In the genomic region with DNA sequence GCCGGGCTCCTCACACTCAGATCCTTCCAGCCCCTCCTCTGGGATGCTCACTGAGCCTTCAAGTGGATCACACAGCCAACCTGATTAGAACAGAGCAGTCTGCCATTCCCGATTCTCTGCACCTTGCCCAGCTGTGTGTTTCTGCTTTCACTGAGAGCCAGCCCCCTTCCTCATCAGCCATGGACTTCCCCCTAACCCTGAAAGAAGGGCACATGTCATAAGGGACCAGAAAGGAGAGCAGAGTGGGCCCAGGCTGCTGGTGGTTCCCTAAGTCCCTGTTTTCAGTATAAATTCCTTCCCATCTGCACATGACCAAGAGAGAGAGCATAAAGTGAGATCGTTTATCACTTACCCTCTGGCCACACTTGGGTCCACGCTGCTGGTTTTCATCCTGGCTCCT, we compare ENCODE assay signal across 25 mouse cellular contexts. TPM values are rescaled to one million over a fixed set of nuclear protein-coding genes. Genes with fewer than 3 reads are reported as not detected.
"Had no signal": no experiment of that assay in that cellular context is flagged by ENCODE, and none has a peak within 500 bp of the region (broad histone marks: within the 10 kb centered on the region; RNA-seq: fewer than 3 reads in every experiment).

No protein-coding gene starts in this region.

- H3K9ac ChIP-seq: forebrain, postnatal 0 days; heart, embryonic 13.5 days; heart, embryonic 15.5 days; hindbrain, embryonic 13.5 days; hindbrain, embryonic 15.5 days; kidney, embryonic 15.5 days; limb, embryonic 13.5 days; limb, embryonic 15.5 days had no signal

- H3K27ac ChIP-seq: heart, embryonic 13.5 days; heart, embryonic 15.5 days; hindbrain, embryonic 13.5 days; hindbrain, embryonic 15.5 days; hindbrain, postnatal 0 days; kidney, embryonic 15.5 days; kidney, postnatal 0 days; limb, embryonic 13.5 days; limb, embryonic 15.5 days had no signal

- DNase-seq: forebrain, postnatal 0 days; gastrocnemius, postnatal 14 days; gastrocnemius, postnatal 36 days; heart, adult 18-20 months; heart, postnatal 14 days; heart, postnatal 36 days; kidney, adult 11 months; kidney, adult 2 months; kidney, adult 9 months; kidney, postnatal 14 days; kidney, postnatal 36 days; layer of hippocampus, adult 9-11 months; layer of hippocampus, postnatal 36 days; left cerebral cortex, postnatal 4 days had no signal

- H3K36me3 ChIP-seq: heart, embryonic 13.5 days; heart, embryonic 15.5 days; hindbrain, embryonic 13.5 days; hindbrain, embryonic 15.5 days; kidney, embryonic 15.5 days; limb, embryonic 13.5 days; limb, embryonic 15.5 days had no signal

- ATAC-seq: forebrain, postnatal 0 days; hindbrain, postnatal 0 days; intestine, embryonic 16.5 days had no signal

- H3K4me1 ChIP-seq: kidney, embryonic 15.5 days had no signal

- H3K9me3 ChIP-seq: heart, embryonic 13.5 days; heart, embryonic 15.5 days; hindbrain, embryonic 13.5 days; hindbrain, embryonic 15.5 days; kidney, embryonic 15.5 days; limb, embryonic 13.5 days; limb, embryonic 15.5 days had no signal

- H3K27me3 ChIP-seq: heart, embryonic 13.5 days; heart, embryonic 15.5 days; hindbrain, embryonic 15.5 days; kidney, embryonic 15.5 days; limb, embryonic 13.5 days; limb, embryonic 15.5 days had no signal

- H3K4me2 ChIP-seq: heart, embryonic 13.5 days; heart, embryonic 15.5 days; hindbrain, embryonic 13.5 days; hindbrain, embryonic 15.5 days; kidney, embryonic 15.5 days; limb, embryonic 13.5 days; limb, embryonic 15.5 days had no signal

- H3K4me3 ChIP-seq: heart, embryonic 13.5 days; heart, embryonic 15.5 days; hindbrain, embryonic 13.5 days; hindbrain, embryonic 15.5 days; kidney, embryonic 15.5 days; limb, embryonic 13.5 days; limb, embryonic 15.5 days had no signal

RNA-seq across cellular contexts. Expression of gene Tmem132c, which starts 39.6 kb away (rescaled TPM):
- polyA plus RNA-seq: liver, adult 2 months had no signal
